Mouse (Mus musculus) cortical plate, adult 2 months (tissue): ENCODE results near the gene Vsir.

Source experiments
- CTCF ChIP-seq: fragments of 200-500 bp; IDR thresholded peaks from 2 replicates; pipeline ENCODE4 v1.5.1; 2011; ENCODE audit warnings: mild to moderate bottlenecking, control low read depth, low read length; ENCODE audit not compliant: insufficient read depth; ENCODE audit errors: extremely low read depth
- POLR2A ChIP-seq: fragments of 200-500 bp; IDR thresholded peaks from 2 replicates; pipeline ENCODE4 v1.6.1; 2011; ENCODE audit warnings: mild to moderate bottlenecking, low read length, control low read depth; ENCODE audit not compliant: insufficient read depth; ENCODE audit errors: extremely low read depth

- no peak for TF ChIP-seq CTCF
- no peak for TF ChIP-seq POLR2A
Measured at GRCm38 (mm10) chr10:60347768-60348610, 1.3 kb downstream of the Vsir start.
